Mouse (Mus musculus): ENCODE data around the gene Hist1h4j.
A peak's percentile ranks its signal among the peaks of the same experiment; 100 is the strongest.

DNA sequence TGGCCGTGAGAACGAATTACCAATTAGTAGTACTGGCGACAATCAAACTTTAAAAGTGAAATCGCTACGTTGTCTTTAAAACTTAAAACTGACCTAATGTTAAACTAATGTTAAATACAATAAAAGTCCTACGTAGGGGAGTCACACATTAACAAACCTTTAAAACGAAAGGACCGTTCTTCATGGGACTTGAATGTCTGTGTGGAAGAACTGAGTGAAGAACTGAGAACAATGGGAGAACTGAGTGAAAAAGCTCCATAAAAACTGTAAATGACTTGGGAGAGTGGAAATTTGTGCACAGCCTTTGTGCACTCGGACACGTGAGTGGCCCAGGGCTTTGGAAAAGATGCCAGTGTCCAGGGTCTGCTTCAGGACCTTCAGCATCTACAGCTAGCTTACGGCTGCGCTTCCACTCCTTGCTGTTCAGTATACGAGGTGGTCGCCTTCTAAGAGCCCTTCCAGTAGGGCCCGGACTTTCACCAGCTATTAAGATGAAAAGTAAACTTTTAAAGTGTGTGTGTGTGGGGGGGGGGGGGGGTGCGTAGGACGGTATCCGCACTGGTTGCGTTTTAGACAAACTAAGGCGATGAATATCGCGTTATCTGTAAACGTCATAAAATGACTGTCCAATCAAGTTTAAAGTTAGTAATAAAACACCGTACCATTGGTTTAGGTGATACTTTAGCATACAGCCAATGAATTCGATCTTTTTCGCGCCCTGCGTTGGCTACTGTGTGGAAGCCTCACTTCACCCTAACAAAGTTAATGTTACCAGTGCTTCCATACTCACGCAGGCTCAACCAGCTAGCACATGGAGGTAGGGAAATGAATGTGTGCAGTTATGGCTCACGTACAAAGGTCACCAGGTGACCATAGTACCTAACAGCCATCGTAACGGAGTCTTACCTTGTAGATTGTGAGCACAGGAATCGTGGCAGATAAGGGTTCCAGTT lies 44.2 kb downstream of the Hist1h4j start:
- TF ChIP-seq EP300 (IDR thresholded peaks at IDR 0.05; ENCODE audit: insufficient read depth, low read depth, low read length) (no peak), POLR2A (IDR thresholded peaks at IDR 0.05; ENCODE audit: insufficient read depth, low read length) (peak; percentile 99)
